In the genomic region with DNA sequence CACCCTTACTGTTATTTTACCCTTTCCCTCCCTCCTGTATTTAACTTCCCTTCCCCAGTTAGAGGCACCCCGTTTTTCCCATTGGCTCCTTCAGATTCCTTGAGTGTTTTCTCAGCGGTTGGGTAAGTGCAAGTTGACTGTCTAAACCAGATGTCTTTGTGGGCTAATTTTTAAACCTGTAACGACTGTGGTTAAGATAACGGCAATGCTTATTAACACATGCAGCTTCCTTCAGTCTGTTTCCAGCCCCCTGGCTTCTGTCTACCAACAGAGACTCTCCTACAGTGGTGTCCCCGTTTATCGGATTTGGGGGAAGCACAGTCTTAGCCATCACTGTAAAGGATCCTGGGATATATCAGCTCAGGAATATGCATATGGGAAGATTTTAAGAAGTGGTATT, we compare ENCODE assay signal across 21 mouse cellular contexts. TPM values are rescaled to one million over a fixed set of nuclear protein-coding genes. Genes with fewer than 3 reads are reported as not detected.
DNase-seq lines count a peak whose midpoint lies in the region; ATAC-seq lines count a peak whose summit lies in the region.
"Had no signal": no experiment of that assay in that cellular context is flagged by ENCODE, and none has a peak within 500 bp of the region (broad histone marks: within the 10 kb centered on the region; RNA-seq: fewer than 3 reads in every experiment).

No protein-coding gene starts in this region.

- H3K27ac ChIP-seq in heart, embryonic 12.5 days (ENCODE audit: poor library complexity, severe bottlenecking): no peak overlapping the region
- no peak overlapping the region for H3K27ac ChIP-seq in hindbrain, embryonic 11.5 days (ENCODE audit: low read depth, low read length)
- H3K27ac ChIP-seq in midbrain, embryonic 11.5 days (ENCODE audit: low read depth, low read length): no peak overlapping the region

- WGBS in heart, embryonic 12.5 days: 80% methylated on average over 6 of the region's 6 CpGs
- WGBS in hindbrain, embryonic 11.5 days: 90% methylated on average over 6 of the region's 6 CpGs
- 93% methylated on average over 6 of the region's 6 CpGs for WGBS in midbrain, embryonic 11.5 days

- H3K36me3 ChIP-seq in heart, embryonic 12.5 days: no peaks in the 10 kb centered on the region
- H3K36me3 ChIP-seq in hindbrain, embryonic 11.5 days (ENCODE audit: control insufficient read depth, insufficient read depth, low read length): no peaks in the 10 kb centered on the region
- no peaks in the 10 kb centered on the region for H3K36me3 ChIP-seq in midbrain, embryonic 11.5 days (ENCODE audit: control insufficient read depth, insufficient read depth, low read length)
- H3K36me3 ChIP-seq: G1E had no signal

- H3K4me1 ChIP-seq in heart, embryonic 12.5 days (replicated peaks): peaks cover 24% of the 10 kb centered on the region
- no peaks in the 10 kb centered on the region for H3K4me1 ChIP-seq in hindbrain, embryonic 11.5 days (replicated peaks; ENCODE audit: control insufficient read depth, insufficient read depth, low read length)
- H3K4me1 ChIP-seq in midbrain, embryonic 11.5 days (ENCODE audit: control insufficient read depth, insufficient read depth, low read length): no peaks in the 10 kb centered on the region

- H3K4me3 ChIP-seq in heart, embryonic 12.5 days: no peak overlapping the region
- H3K4me3 ChIP-seq in hindbrain, embryonic 11.5 days (ENCODE audit: low read depth, low read length): no peak overlapping the region
- no peak overlapping the region for H3K4me3 ChIP-seq in midbrain, embryonic 11.5 days (ENCODE audit: low read depth, low read length)

- H3K9ac ChIP-seq in heart, embryonic 12.5 days: no peak overlapping the region
- no peak overlapping the region for H3K9ac ChIP-seq in hindbrain, embryonic 11.5 days (ENCODE audit: low read depth, low read length)
- no peak overlapping the region for H3K9ac ChIP-seq in midbrain, embryonic 11.5 days (ENCODE audit: low read length)

- DNase-seq in heart, adult 11 months: peak; percentile 30
- DNase-seq in hindbrain, embryonic 11.5 days (ENCODE audit: low spot score): no peak
- DNase-seq in midbrain, embryonic 11.5 days (ENCODE audit: low spot score, missing footprints): no peak
- DNase-seq: adrenal gland, adult 2 months; adrenal gland, adult 8-10 months; adrenal gland, postnatal 10 days; adrenal gland, postnatal 14 days; adrenal gland, postnatal 25 days; adrenal gland, postnatal 36 days; B cell, adult 2 months; cerebellum, adult 11 months; cerebellum, adult 11-12 months; cerebellum, adult 18-20 months had no signal

- no peaks in the 10 kb centered on the region for H3K27me3 ChIP-seq in heart, embryonic 12.5 days (replicated peaks)
- no peaks in the 10 kb centered on the region for H3K27me3 ChIP-seq in hindbrain, embryonic 11.5 days (ENCODE audit: control insufficient read depth, insufficient read depth, low read length)
- H3K27me3 ChIP-seq in midbrain, embryonic 11.5 days (ENCODE audit: control insufficient read depth, insufficient read depth, low read length): no peaks in the 10 kb centered on the region; the same call in 1 of the 2 replicates
- H3K27me3 ChIP-seq: CH12.LX, Patski had no signal

- no peaks in the 10 kb centered on the region for H3K9me3 ChIP-seq in heart, embryonic 12.5 days (replicated peaks)
- H3K9me3 ChIP-seq in hindbrain, embryonic 11.5 days (ENCODE audit: control insufficient read depth, low read length): no peaks in the 10 kb centered on the region
- H3K9me3 ChIP-seq in midbrain, embryonic 11.5 days (ENCODE audit: control insufficient read depth, low read length): no peaks in the 10 kb centered on the region

- ATAC-seq in heart, embryonic 12.5 days (ENCODE audit: insufficient number of reproducible peaks, low FRiP score): no peak
- ATAC-seq in megakaryocyte progenitor cell, adult 5-6 weeks (replicated peaks; ENCODE audit: poor library complexity): peak; percentile 67
- ATAC-seq in megakaryocyte-erythroid progenitor cell, adult 5-6 weeks (replicated peaks; ENCODE audit: low FRiP score, low TSS enrichment, poor library complexity, severe bottlenecking): peak; percentile 69
- no peak for ATAC-seq in hindbrain, embryonic 11.5 days (ENCODE audit: low FRiP score)
- no peak for ATAC-seq in midbrain, embryonic 11.5 days (ENCODE audit: low FRiP score)
- ATAC-seq: activated CD4-positive, CD25-positive, alpha-beta regulatory T cell, adult 4 months; CD4-positive, CD25-positive, alpha-beta regulatory T cell, adult 4 months; Patski had no signal

- no peak overlapping the region for H3K4me2 ChIP-seq in heart, embryonic 12.5 days
- H3K4me2 ChIP-seq in hindbrain, embryonic 11.5 days (replicated peaks; ENCODE audit: low read depth, low read length): no peak overlapping the region
- no peak overlapping the region for H3K4me2 ChIP-seq in midbrain, embryonic 11.5 days

RNA-seq across cellular contexts. Expression of gene Ptpn13, which starts 35.9 kb away (rescaled TPM):
- polyA plus RNA-seq in heart, embryonic 12.5 days (2016; fragmentation: Nextera tagmentation; extraction: Ambion mirVana): 15.1 and 16.8 TPM in 2 replicates
- 0.30 and 0.37 TPM in 2 replicates for total RNA-seq in megakaryocyte progenitor cell, adult 5-6 weeks (2015)
- total RNA-seq in megakaryocyte progenitor cell, adult 5-6 weeks (2017): 0.58 and 1.5 TPM in 2 replicates
- total RNA-seq in megakaryocyte-erythroid progenitor cell, adult 5-6 weeks (2014; fragmentation: Nextera tagmentation): 7.4 and 8.7 TPM in 2 replicates
- 4.0 and 7.9 TPM in 2 replicates for total RNA-seq in megakaryocyte-erythroid progenitor cell, adult 5-6 weeks (2017)
- polyA plus RNA-seq in hindbrain, embryonic 11.5 days (2014; fragmentation: Nextera tagmentation; extraction: Ambion mirVana): 15.2 and 19.3 TPM in 2 replicates
- polyA plus RNA-seq in midbrain, embryonic 11.5 days (2014; fragmentation: Nextera tagmentation; extraction: Ambion mirVana): 15.0 and 18.1 TPM in 2 replicates
- polyA plus RNA-seq: G1E had no signal

Comparison
In these comparisons a context has a peak if more than half of its experiments do, and no peak if none do; other contexts are left out.
1. ATAC-seq: peak in megakaryocyte progenitor cell, adult 5-6 weeks (single experiment) and megakaryocyte-erythroid progenitor cell, adult 5-6 weeks (single experiment); none in heart, embryonic 12.5 days (single experiment), hindbrain, embryonic 11.5 days (single experiment) and midbrain, embryonic 11.5 days (single experiment).